Mouse (Mus musculus): Measurements from ENCODE around the gene Wipf3. TPM values are rescaled to one million over a fixed set of nuclear protein-coding genes. Genes with fewer than 3 reads are reported as not detected.

Gene Wipf3
- polyA plus RNA-seq, 1 experiment = 8.8 TPM

DNA sequence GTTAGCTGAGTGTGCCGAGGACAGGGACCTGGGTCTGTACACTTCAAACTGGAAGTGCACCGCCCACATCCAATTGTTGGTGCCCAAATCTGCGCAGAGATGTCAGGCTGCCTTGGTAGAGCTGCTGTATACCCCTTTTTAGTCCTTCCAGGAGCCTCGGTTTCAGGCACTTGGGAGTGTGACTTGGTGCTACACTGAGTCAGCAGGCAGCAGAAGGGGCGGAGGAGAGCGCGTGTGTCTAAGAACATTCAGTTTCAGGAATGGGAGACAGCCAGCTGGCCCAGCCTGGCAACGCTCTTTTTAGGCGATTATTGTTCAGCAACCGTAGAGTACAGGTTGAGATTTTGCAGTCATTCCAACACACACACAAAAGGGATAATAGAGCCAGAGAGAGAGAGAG, 2.4 kb downstream of the Wipf3 start:
- no peaks in the 10 kb centered on the region for H3K27me3 ChIP-seq (ENCODE audit: control insufficient read depth, insufficient read depth, low read length)
- no peak overlapping the region for H3K27ac ChIP-seq (ENCODE audit: insufficient read depth, low read depth, low read length)
- 77% methylated on average over 10 of the region's 10 CpGs for WGBS
- TF ChIP-seq CTCF (IDR thresholded peaks at IDR 0.05; ENCODE audit: extremely low read depth, insufficient read length, insufficient replicate concordance, low read depth, low read length) (no peak), POLR2A (IDR thresholded peaks at IDR 0.05; ENCODE audit: low read depth, low read length) (no peak)
- H3K4me3 ChIP-seq (ENCODE audit: low read depth, low read length) = no peak overlapping the region
- no peaks in the 10 kb centered on the region for H3K36me3 ChIP-seq (ENCODE audit: control insufficient read depth, insufficient read depth, low read length)
- H3K4me1 ChIP-seq (ENCODE audit: control insufficient read depth, insufficient read depth, insufficient read length, low read length) = no peaks in the 10 kb centered on the region; the same call in 1 of the 2 replicates

DNA sequence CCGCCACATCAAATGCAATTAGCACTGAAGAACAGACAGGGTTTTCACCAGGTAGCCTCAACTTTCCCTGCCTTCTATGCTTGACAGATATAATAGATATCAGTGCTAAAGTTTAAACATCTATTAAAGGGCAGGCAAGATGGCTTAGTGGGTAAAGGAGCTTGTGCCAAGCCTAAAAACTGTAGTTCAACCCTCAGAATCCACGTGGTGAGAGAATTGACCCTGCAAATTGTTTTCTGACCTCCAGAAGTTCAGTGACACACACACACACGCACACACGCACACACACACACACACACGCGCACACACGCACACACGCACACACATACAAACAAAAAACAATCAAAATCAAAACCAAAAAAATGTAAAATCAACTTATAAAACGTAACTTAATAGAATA, 2.8 kb downstream of the Wipf3 start:
- H3K27me3 ChIP-seq (ENCODE audit: control insufficient read depth, insufficient read depth, low read length) = no peaks in the 10 kb centered on the region
- no peak for TF ChIP-seq POLR2A (IDR thresholded peaks at IDR 0.05; ENCODE audit: low read depth, low read length)
- no peak for TF ChIP-seq CTCF (IDR thresholded peaks at IDR 0.05; ENCODE audit: extremely low read depth, insufficient read length, insufficient replicate concordance, low read depth, low read length)
- WGBS = 86% methylated on average over 9 of the region's 9 CpGs
- H3K4me1 ChIP-seq (ENCODE audit: control insufficient read depth, insufficient read depth, insufficient read length, low read length) = no peaks in the 10 kb centered on the region; the same call in 1 of the 2 replicates
- H3K27ac ChIP-seq (ENCODE audit: insufficient read depth, low read depth, low read length) = no peak overlapping the region
- H3K36me3 ChIP-seq (ENCODE audit: control insufficient read depth, insufficient read depth, low read length) = no peaks in the 10 kb centered on the region
- H3K4me3 ChIP-seq (ENCODE audit: low read depth, low read length) = no peak overlapping the region

DNA sequence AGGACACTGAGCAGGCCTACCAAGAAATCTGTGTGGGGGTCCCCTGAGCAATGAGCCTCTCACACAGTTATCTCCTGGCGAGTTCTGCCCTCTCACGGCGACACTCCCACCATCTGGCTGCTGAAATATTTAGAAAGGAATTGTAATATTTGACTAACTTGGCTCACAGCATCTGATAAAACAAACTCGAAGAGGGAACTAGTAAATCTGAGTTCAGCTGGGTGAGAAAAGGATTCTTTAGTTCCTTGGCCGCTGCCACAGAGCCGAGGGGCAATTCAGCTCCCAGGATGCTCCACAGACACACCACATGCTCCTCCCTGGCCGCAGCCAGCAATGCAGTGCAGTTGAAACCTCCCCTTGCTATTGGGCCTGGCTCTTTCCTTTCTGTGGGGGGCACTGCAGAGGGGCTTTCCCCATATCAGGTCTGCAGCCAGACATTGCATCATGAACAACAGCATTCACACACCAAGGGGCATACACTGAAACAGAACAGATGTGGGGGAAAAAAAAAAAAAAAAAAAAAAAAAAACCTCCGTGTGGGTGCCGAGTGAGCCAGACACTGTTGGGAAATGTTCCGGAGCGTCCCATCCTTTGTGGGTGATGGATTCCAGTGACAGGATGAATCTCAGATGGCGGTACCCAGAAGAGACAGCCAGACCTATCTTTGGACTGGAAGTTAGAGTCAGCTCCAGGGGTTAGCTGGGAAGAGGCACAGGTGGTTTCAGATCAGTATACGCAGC, 3.6 kb downstream of the Wipf3 start:
- no peaks in the 10 kb centered on the region for H3K36me3 ChIP-seq (ENCODE audit: control insufficient read depth, insufficient read depth, low read length)
- H3K27me3 ChIP-seq (ENCODE audit: control insufficient read depth, insufficient read depth, low read length) = no peaks in the 10 kb centered on the region
- no peak overlapping the region for H3K27ac ChIP-seq (ENCODE audit: insufficient read depth, low read depth, low read length)
- H3K4me1 ChIP-seq (ENCODE audit: control insufficient read depth, insufficient read depth, insufficient read length, low read length) = no peaks in the 10 kb centered on the region; the same call in 1 of the 2 replicates
- H3K4me3 ChIP-seq (ENCODE audit: low read depth, low read length) = no peak overlapping the region
- no peak for TF ChIP-seq CTCF (IDR thresholded peaks at IDR 0.05; ENCODE audit: extremely low read depth, insufficient read length, insufficient replicate concordance, low read depth, low read length)
- TF ChIP-seq POLR2A (IDR thresholded peaks at IDR 0.05; ENCODE audit: low read depth, low read length) = no peak
- WGBS = 85% methylated on average over 13 of the region's 13 CpGs

DNA sequence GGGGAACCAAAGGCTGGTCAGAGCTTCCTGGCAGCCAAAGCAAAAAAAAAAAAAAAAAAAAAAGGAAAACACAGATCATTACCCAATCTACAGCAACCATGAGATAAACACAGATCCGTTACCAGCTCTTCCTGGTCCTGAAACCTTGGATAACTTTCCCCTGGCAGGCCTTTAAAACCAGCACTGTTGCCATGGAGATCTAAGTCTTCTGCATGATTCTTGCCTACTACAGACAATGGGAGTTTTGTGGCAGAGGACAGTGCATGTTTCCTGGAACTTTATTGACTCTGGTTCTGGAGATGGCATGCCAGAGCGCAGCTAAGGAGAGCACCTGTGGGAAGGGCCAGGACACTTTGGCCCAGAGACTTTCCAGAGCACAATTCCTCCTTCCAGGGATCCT, 4.8 kb downstream of the Wipf3 start:
- no peak overlapping the region for H3K27ac ChIP-seq (ENCODE audit: insufficient read depth, low read depth, low read length)
- no peaks in the 10 kb centered on the region for H3K27me3 ChIP-seq (ENCODE audit: control insufficient read depth, insufficient read depth, low read length)
- no peaks in the 10 kb centered on the region for H3K36me3 ChIP-seq (ENCODE audit: control insufficient read depth, insufficient read depth, low read length)
- WGBS = 36% methylated on average over 2 of the region's 2 CpGs
- no peak overlapping the region for H3K4me3 ChIP-seq (ENCODE audit: low read depth, low read length)
- TF ChIP-seq CTCF (IDR thresholded peaks at IDR 0.05; ENCODE audit: extremely low read depth, insufficient read length, insufficient replicate concordance, low read depth, low read length) (no peak), POLR2A (IDR thresholded peaks at IDR 0.05; ENCODE audit: low read depth, low read length) (no peak)
- peaks cover 1% of the 10 kb centered on the region; the same call in 1 of the 2 replicates for H3K4me1 ChIP-seq (ENCODE audit: control insufficient read depth, insufficient read depth, insufficient read length, low read length)

DNA sequence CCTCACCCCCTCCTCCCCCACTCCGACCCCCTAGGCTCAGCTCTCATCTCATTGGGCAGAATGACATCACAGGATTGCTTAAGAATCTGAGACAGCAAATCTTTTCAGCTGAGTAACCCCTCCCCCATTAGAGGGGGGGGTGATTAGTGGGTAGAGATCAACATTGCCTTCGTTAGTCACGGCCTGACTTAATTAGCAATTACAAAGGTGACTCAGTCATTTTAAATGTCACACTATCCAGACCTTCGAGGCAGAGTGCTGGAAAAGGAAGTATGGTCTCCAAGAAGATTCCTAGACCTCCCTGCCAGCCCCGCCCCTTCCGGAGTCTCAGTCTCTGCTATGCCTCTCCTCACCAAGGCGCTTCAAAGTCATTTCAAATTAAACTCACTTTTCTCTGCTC, 6.3 kb downstream of the Wipf3 start:
- WGBS = 71% methylated on average over 7 of the region's 7 CpGs

DNA sequence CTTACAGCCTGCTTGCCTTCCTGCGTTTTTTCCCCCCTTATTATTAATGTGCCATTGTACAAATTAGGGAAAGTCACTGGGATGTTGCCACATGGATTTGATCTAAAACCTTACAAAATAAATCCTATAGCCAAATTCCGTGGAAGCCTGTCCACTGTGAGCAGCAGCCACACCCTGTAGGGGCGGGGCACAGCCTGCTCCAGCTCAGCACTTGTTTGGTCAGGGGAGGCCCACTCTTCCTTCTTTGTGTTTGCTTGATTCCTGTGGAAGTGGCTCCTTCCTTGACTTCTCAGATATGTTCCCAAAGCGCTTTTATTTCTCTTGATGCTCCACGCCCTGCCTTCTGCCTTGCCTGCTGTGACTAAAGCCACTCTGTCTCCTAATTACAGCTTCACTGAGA, 6.9 kb downstream of the Wipf3 start:
- no peaks in the 10 kb centered on the region for H3K36me3 ChIP-seq (ENCODE audit: control insufficient read depth, insufficient read depth, low read length)
- WGBS = 46% methylated on average over 5 of the region's 5 CpGs
- no peak overlapping the region for H3K27ac ChIP-seq (ENCODE audit: insufficient read depth, low read depth, low read length)
- H3K4me3 ChIP-seq (ENCODE audit: low read depth, low read length) = no peak overlapping the region
- TF ChIP-seq POLR2A (IDR thresholded peaks at IDR 0.05; ENCODE audit: low read depth, low read length) = no peak
- no peak for TF ChIP-seq CTCF (IDR thresholded peaks at IDR 0.05; ENCODE audit: extremely low read depth, insufficient read length, insufficient replicate concordance, low read depth, low read length)
- no peaks in the 10 kb centered on the region for H3K27me3 ChIP-seq (ENCODE audit: control insufficient read depth, insufficient read depth, low read length)
- 0 out of 2 replicates have a peak, but pooled peaks cover 2% of the 10 kb centered on the region for H3K4me1 ChIP-seq (ENCODE audit: control insufficient read depth, insufficient read depth, insufficient read length, low read length)

More for the DNA sequence above, 6.3 kb downstream of the Wipf3 start:
- no peak overlapping the region for H3K27ac ChIP-seq (ENCODE audit: insufficient read depth, low read depth, low read length)
- H3K27me3 ChIP-seq (ENCODE audit: control insufficient read depth, insufficient read depth, low read length) = no peaks in the 10 kb centered on the region
- no peak overlapping the region for H3K4me3 ChIP-seq (ENCODE audit: low read depth, low read length)
- TF ChIP-seq POLR2A (IDR thresholded peaks at IDR 0.05; ENCODE audit: low read depth, low read length) (no peak), CTCF (IDR thresholded peaks at IDR 0.05; ENCODE audit: extremely low read depth, insufficient read length, insufficient replicate concordance, low read depth, low read length) (no peak)
- H3K36me3 ChIP-seq (ENCODE audit: control insufficient read depth, insufficient read depth, low read length) = no peaks in the 10 kb centered on the region
- H3K4me1 ChIP-seq (ENCODE audit: control insufficient read depth, insufficient read depth, insufficient read length, low read length) = 0 out of 2 replicates have a peak, but pooled peaks cover 2% of the 10 kb centered on the region

DNA sequence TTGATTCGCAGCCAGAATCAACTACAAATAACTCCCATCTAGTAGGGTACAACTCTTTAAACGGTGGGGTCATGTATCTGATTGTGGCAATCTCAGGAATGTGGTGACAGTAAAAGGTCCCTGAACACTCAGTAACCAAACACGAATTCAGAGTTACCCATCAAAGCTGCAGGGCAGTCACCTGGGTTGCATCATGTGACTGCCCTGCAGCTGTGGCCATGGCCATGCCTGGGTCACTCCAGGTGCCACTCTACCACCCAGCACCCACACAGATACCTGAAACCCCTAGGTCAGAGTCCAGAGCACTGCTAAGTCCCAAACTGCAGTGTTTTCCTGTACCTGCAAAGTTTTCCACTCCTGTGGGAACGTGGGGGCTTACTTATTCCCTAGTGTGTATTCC, 9.1 kb downstream of the Wipf3 start:
- 63% methylated on average over 4 of the region's 4 CpGs for WGBS
- no peak overlapping the region for H3K4me3 ChIP-seq (ENCODE audit: low read depth, low read length)
- no peaks in the 10 kb centered on the region for H3K27me3 ChIP-seq (ENCODE audit: control insufficient read depth, insufficient read depth, low read length)
- no peak overlapping the region for H3K27ac ChIP-seq (ENCODE audit: insufficient read depth, low read depth, low read length)
- TF ChIP-seq CTCF (IDR thresholded peaks at IDR 0.05; ENCODE audit: extremely low read depth, insufficient read length, insufficient replicate concordance, low read depth, low read length) (no peak), POLR2A (IDR thresholded peaks at IDR 0.05; ENCODE audit: low read depth, low read length) (no peak)
- no peaks in the 10 kb centered on the region for H3K36me3 ChIP-seq (ENCODE audit: control insufficient read depth, insufficient read depth, low read length)
- H3K4me1 ChIP-seq (ENCODE audit: control insufficient read depth, insufficient read depth, insufficient read length, low read length) = 0 out of 2 replicates have a peak, but pooled peaks cover 2% of the 10 kb centered on the region

All from small intestine, adult 2 months (tissue).